Mouse (Mus musculus): ENCODE data around the gene Ndufaf7.

Gene Ndufaf7

GRCm38 (mm10) chr17:78964387-78964786 is 27.5 kb downstream of the Ndufaf7 start:
- DNase-seq (ENCODE audit: low spot score in 2 of 2): no peak

GRCm38 (mm10) chr17:78966092-78966883 is 29.4 kb downstream of the Ndufaf7 start:
- peak in 1 of 2 experiments; percentile 23 for DNase-seq (ENCODE audit: low spot score in 2 of 2)

GRCm38 (mm10) chr17:78968500-78968899 is 31.6 kb downstream of the Ndufaf7 start:
- no peak for DNase-seq (ENCODE audit: low spot score in 2 of 2)

- no peak for DNase-seq (ENCODE audit: low spot score in 2 of 2)
These were observed 46.2 kb downstream of the Ndufaf7 start for GRCm38 (mm10) chr17:78983166-78983565.

GRCm38 (mm10) chr17:78983736-78984135 is 46.8 kb downstream of the Ndufaf7 start:
- no peak for DNase-seq (ENCODE audit: low spot score in 2 of 2)

GRCm38 (mm10) chr17:78989015-78989414 is 52.1 kb downstream of the Ndufaf7 start:
- no peak for DNase-seq (ENCODE audit: low spot score in 2 of 2)

GRCm38 (mm10) chr17:78991549-78991948 is 54.6 kb downstream of the Ndufaf7 start:
- DNase-seq (ENCODE audit: low spot score in 2 of 2): no peak

- no peak for DNase-seq (ENCODE audit: low spot score in 2 of 2)
These were observed 55.5 kb downstream of the Ndufaf7 start for GRCm38 (mm10) chr17:78992303-78993027.

- DNase-seq (ENCODE audit: low spot score in 2 of 2): no peak
These were observed 56.7 kb downstream of the Ndufaf7 start for GRCm38 (mm10) chr17:78993670-78994069.

GRCm38 (mm10) chr17:78994382-78994781 is 57.4 kb downstream of the Ndufaf7 start:
- DNase-seq (ENCODE audit: low spot score in 2 of 2): no peak

GRCm38 (mm10) chr17:78994931-78995820 is 58.2 kb downstream of the Ndufaf7 start:
- DNase-seq (ENCODE audit: low spot score in 2 of 2): peak; percentile 52 to 78
